Mouse (Mus musculus): ENCODE data around the gene Gp1ba. TPM values are rescaled to one million over a fixed set of nuclear protein-coding genes. Genes with fewer than 3 reads are reported as not detected.
A peak's percentile ranks its signal among the peaks of the same experiment; 100 is the strongest.

The Gp1ba gene
- polyA plus RNA-seq, 2 experiments from 2014 or later, result 0.17 to 0.52 TPM

DNA sequence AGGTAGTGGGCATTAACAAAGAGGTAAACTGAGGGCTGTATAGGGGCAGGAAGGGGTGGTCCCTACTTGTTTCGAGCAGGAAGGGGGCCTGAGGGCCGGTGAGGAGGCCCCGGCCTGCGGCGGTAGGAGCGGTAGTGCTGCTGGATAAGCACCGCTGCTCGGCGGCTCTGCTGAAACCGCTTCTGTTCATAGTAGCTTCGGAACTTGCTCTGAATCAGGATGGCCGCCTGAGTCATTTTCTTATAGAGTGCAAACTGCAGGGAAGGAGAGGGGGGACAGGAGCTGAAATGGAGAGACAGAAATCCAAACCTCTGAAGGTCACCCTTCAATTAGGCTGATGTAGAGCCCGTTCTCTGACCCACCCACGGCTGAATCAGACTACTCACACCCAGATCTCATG, 31.6 kb downstream of the Gp1ba start:
- no peak for ATAC-seq

DNA sequence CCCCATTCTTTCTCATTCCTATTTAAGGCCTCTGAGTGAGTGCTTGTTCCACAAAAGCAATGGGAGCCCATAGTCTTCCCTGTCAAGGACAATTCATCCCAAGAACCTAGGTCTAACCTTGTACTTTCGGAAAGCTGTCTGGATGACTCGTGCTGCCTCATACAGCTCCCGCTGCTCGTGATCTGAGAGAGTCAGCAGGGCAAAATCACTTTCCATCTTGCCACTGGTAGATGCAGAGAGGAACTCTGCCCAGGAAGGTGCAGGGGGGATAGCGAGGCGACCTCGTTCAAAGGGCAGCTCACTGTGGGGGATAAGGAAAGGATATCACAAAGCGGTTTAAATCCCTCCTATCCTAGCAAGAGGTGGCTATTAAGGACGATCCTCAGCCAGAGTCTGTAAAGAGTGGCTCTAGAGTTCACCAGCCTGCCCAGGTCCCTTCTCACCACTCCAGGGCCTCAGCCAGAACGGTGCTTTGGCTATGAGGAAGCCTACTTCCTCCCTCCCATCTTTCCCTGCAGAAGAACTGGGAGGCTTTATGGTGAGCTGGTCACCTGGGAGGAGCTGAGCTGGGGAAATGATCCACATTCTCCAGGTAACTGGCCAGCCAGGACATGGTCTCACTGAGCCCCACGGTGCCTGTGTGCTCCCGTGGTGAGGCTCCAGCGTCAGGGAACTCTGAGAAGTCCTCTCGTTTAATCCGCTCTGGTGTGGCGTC, 32.6 kb downstream of the Gp1ba start:
- ATAC-seq, result no peak

DNA sequence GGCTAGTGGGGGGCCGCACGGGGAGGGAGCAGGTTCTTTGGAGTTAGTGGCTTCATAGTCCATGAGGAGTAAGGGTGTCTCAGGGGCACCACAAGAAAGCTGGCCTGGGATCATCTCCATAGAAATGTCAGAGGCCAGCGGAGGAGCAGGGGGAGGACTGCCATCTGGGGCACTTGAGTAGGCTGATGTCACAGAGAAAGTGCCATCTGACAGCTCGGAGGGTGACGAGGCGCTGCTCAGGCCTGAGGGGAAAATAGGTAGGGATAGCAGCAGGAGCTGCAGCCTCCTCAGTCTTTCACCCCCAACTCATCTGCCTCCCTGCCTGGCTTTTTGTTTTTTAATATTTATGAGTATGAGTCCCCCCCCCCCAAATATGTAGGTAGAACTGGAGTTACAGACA, 35.1 kb downstream of the Gp1ba start:
- ATAC-seq, result no peak

DNA sequence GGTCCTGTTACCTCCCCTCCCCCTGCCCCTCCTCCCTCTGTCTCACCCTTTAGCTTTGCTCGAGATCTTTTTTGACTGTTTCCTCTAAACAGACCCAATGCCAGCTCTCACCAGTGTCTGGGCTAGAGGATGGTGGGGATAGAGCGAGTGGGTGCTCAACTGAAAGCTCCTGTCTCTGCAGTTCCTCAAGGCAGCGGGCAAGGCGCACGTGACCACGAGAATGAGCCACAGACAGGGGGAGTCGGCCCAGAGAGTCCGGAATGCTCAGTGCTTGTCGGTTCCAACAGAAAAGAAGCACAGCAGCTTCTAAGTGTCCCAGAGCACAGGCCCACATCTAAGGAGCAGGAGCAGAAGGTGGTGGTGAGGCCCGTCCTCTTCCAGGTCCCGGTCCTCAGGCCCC, 35.6 kb downstream of the Gp1ba start:
- ATAC-seq, result no peak

DNA sequence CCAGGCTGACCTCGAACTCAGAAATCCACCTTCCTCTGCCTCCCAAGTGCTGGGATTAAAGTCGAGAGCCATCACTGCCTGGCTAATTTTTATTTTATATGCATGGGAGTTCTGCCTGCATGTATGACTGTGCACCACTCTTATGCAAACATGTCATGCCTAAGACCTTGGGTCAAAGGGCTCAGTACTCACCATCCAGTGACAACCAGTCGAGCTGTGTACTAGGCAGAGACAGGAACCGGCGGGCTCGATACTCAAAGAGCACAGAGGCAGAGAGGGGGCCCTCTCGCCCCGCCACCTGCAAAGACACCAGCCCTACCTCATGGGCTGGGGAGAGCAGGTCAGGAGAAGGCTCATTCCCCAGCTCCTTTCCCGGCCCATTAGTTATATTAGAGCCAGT, 39.2 kb downstream of the Gp1ba start:
- no peak for ATAC-seq

DNA sequence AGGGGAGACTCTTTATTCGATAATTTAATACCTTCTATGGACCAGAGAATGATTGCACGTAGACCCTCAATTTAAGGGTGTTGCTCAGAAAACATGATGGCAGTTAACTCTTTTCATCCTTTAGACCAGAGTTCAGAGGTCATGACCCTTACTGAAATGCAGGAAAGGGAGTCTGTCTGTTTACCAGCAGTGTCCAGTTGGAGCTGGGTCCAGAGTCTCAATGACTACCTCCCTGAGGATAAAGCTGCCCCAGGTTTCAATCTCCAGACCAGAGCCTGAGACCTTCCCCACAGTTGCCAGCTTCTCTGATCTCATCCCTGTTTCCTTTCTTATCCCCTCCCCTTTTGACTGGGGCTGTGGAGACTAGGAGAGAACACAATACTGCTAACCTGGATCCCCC, 39.7 kb downstream of the Gp1ba start:
- no peak for ATAC-seq

DNA sequence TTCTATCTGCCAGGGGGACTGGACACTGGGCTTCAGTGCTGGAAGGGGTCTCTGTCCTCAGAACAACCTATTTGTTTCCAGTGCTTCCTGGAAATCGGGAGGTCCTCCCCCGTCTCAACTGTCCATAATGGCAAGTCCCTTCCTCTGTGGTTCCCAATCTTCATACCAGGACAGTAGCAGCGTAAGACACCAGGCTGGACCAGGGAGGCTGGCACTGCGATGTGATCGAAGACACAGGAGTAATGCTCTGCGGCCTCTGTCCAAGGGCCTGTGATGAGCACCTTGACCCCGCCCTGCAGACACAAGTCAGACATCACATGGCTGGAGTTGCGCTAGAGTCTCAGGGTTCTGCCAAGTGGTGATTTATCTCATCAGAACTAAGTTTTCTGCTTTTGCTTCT, 40.4 kb downstream of the Gp1ba start:
- no peak for ATAC-seq

DNA sequence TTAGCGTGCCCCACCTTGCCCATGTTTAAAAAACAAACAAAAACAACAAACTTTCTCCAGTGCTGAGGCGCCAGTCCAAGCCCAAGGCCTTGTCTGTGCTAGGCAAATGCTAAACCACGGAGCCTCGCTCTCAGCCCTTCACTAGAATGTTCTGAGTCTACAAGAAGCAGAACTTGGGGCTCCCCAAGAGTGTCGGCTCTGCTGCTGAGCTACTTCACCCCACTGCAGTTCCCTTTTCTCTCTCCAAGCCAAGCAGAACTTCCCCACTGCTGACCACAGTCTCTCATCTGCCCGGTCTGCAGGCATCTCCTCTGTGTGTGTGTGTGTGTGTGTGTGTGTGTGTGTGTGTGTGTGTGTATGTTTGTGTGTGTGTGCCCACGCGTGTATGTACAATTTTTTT, 41.0 kb downstream of the Gp1ba start:
- ATAC-seq, result no peak

DNA sequence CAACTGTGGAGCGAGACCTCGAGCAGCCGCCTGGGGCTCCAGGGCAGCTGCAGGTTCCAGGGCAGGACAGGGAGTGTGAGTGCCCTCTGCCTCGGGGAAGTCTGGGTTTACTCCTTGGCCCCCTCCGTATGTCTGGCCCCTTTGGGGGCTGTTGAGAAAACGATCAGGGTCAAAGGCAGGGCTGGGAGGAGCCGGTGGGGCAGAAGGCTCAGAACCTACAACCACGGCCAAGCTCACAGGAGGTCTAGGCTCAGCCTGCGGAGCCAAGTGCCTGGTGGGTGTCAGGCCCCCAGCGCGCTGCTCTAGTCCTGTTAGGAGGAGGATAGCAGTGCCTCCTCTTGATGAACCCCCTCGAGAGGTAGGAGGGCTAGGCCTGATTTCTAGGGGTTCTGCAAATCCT, 42.2 kb downstream of the Gp1ba start:
- no peak for ATAC-seq

DNA sequence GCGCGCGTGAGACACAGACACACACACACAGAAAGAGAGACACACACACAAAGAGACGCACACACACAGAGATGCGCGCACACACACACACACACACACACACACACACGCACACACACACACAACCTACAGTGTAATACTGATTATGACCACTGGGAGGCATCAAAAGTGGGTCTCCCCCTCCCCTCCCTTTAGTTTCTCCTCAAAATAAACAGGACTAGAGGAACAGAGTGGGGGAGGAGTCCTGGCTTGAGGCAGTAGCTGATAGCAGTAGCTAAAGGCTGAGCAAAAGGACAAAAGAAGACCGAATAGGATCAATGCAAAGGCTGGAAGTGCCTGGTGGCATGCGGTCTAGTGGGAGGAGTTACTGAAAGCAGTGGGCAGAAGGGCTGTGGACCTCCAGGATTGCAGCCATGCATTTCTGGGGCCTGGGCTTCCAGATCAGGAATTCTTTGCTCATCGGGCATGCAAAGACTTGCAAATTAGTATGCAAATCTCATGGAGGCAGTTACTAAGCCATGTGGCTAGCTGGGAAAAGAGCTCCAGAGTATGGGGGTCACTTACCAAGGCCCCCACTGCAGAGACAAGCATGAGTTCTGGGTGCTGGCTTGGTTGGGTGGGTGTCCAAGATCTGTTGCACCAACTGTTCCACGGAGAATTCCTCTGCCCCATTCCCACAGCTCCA, 43.1 kb downstream of the Gp1ba start:
- no peak for ATAC-seq

DNA sequence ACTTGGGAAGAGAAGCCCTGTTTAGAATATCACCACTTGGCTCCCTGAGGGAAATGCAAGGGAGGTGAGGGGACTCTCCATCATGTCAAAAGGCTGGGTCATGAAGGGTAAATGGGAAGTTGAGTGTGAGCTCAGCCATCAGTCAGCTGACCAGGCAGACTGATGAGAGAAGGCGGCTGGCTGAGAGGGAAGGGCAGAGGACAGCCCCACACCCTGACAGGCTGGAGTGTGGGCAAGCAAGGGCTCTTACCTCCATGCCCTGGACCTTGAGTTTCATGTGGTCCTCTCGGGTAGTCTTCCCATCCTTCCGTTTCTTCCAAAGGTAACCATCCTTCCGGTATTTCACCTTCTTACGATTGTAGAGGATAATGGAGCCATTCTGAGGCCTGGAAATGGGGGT, 44.7 kb downstream of the Gp1ba start:
- no peak for ATAC-seq

DNA sequence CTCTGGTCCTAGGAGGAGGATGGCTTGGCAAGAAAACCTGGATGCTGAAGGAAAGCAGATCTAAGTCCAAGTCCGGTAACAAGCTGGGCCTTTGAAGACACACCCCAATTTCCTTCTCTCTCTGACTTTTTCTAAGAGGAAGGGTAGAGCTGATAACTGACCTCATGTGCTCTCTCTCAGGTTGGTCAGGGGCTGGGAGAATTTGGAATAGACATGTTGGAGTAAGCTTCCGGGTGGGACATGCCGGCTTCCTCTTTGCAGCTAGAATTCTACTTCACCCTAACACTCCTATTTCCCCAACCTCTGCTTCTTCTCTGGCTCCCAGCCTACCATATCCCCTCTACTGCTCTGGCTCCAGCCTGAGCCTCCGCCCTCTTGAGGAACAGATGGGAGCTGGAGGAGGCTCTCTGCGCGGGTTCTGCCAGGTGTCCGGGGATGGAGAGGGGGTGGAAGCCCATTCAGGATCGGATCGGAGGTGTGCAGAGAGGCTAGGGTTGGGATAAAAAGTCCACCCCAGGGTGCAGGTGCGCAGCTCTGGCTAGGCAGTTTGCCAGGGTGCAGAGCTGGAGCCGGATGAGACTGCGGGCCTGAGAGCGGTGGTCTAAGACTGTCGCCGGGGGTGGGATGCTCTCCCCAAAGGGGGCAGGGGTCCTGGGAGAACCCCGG, 48.1 kb downstream of the Gp1ba start:
- peak; percentile 28 for ATAC-seq

DNA sequence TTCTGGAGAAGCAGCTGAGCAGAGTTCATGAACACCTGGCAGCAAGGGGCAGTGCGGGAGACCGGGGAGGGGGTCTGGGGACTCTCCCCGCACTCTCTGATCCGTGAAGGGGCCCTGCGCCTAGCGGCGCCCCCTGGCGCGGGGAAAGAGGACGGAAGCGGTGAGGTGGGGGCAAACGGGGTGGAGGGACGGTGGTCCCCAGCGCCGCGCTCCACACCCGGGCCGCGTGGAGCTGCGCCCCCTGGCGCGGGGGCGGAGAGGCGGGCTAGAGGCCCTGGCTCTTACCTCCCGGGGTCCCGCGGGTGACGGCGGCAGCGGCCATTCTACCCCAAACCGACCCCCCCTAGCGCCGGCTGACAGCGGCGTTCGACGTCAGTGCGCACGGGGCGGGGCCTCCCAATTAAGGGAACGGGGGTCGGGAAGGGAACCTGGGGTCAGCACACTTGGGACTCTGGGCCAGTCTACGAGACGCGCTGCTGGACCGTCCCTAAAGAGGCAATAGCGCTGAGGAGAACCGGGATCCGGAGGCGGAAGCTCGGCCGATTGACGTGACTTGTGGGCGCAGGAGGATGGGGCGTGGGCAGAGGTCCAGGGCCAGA, 48.8 kb downstream of the Gp1ba start, which contains the start of gene Camta2:
TSS of gene Camta2 (minus strand) at position 505 of the 599 bp plus-strand sequence.
- ATAC-seq, result peak; percentile 58

DNA sequence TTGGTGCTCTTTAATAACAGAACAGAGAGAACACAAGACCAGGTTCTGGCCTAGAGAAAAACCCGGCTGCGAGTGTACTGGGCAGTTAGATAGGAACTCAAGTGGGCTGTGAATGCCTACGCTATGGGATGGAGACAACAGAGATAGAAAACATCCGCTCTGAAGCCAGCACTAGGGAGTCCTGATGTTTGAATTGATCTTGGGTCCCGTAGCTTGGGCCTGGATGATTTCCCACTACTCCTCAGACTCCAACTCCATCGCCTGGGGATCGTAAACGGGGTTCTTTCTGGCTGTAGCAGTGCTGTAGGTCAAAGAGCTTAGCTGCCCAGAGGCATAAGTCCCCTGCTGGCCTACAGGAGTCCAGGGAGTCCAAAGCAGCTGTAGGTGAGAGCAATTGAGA, 49.5 kb downstream of the Gp1ba start:
- ATAC-seq, result no peak

DNA sequence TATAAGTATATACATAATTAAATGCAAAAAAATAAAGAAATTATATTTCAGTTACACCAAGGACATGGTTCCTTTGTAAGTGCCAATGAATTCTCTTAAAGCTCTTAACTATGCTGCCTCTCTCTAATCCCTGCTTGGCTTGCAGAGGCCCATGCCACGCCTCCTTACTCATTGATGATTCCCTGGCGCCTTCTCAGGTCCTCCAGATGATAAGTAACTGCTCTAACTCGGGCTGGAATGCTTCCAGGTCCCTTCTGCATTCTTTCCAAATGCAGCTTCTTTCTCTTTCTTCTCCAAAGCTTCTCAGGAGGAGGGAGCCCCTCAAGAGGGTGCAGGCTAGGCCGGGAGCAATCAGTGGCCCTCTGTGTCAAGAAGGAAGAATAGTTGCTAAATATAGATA, 50.7 kb downstream of the Gp1ba start:
- no peak for ATAC-seq

Other genes starting within 250 kb of the Gp1ba start
- 1 to 10 TPM; 6.5 to 8.1 TPM for gene Pelp1, start 229.1 kb upstream of the Gp1ba start, polyA plus RNA-seq (2017; shearing (Covaris generic))
- gene Arrb2, start 206.5 kb upstream of the Gp1ba start, polyA plus RNA-seq (2017; shearing (Covaris generic)), result 100 to 1,000 TPM in 1 of 2 experiments, 10 to 100 TPM in 1; 99.3 to 129 TPM
- 10 to 100 TPM; 86.3 to 91.9 TPM for gene Med11, start 187.2 kb upstream of the Gp1ba start, polyA plus RNA-seq (2017; shearing (Covaris generic))
- not detected for gene Zmynd15, start 179.7 kb upstream of the Gp1ba start, polyA plus RNA-seq (2017; shearing (Covaris generic))
- under 1 TPM in 1 of 2 experiments, not detected in 1; 0.36 TPM for gene Cxcl16, start 179.1 kb upstream of the Gp1ba start, polyA plus RNA-seq (2017; shearing (Covaris generic))
- 1 to 10 TPM; 1.5 to 3.7 TPM for gene Tm4sf5, start 133.9 kb upstream of the Gp1ba start, polyA plus RNA-seq (2017; shearing (Covaris generic))
- not detected for gene Vmo1, start 124.5 kb upstream of the Gp1ba start, polyA plus RNA-seq (2017; shearing (Covaris generic))
- not detected for gene Gltpd2, start 119.9 kb upstream of the Gp1ba start, polyA plus RNA-seq (2017; shearing (Covaris generic))
- gene Psmb6, start 113.8 kb upstream of the Gp1ba start, polyA plus RNA-seq (2017; shearing (Covaris generic)), result 100 to 1,000 TPM; 353 to 460 TPM
- not detected for gene Gm40193, start 106.2 kb upstream of the Gp1ba start, polyA plus RNA-seq (2017; shearing (Covaris generic))
- gene Pld2, start 99.1 kb upstream of the Gp1ba start, polyA plus RNA-seq (2017; shearing (Covaris generic)), result 1 to 10 TPM; 1.2 to 1.8 TPM
- 1 to 10 TPM; 6.7 to 8.8 TPM for gene Mink1, start 76.2 kb upstream of the Gp1ba start, polyA plus RNA-seq (2017; shearing (Covaris generic))
- not detected for gene 4930544D05Rik, start 23.3 kb upstream of the Gp1ba start, polyA plus RNA-seq (2017; shearing (Covaris generic))
- gene Chrne, start 19.9 kb upstream of the Gp1ba start, polyA plus RNA-seq (2017; shearing (Covaris generic)), result 1 to 10 TPM; 1.3 to 1.4 TPM
- 100 to 1,000 TPM; 281 to 288 TPM for gene Rnf167, start 8.1 kb downstream of the Gp1ba start, polyA plus RNA-seq (2017; shearing (Covaris generic))
- 100 to 1,000 TPM in 1 of 2 experiments, 10 to 100 TPM in 1; 80.4 to 124 TPM for gene Slc25a11, start 8.4 kb downstream of the Gp1ba start, polyA plus RNA-seq (2017; shearing (Covaris generic))
- 1,000 to 10,000 TPM; 3,856 to 4,120 TPM for gene Pfn1, start 15.5 kb downstream of the Gp1ba start, polyA plus RNA-seq (2017; shearing (Covaris generic))
- gene Eno3, start 18.1 kb downstream of the Gp1ba start, polyA plus RNA-seq (2017; shearing (Covaris generic)), result 10 to 100 TPM; 20.9 to 21.4 TPM
- gene Spag7, start 30.3 kb downstream of the Gp1ba start, polyA plus RNA-seq (2017; shearing (Covaris generic)), result 100 to 1,000 TPM; 126 to 150 TPM
- gene Camta2, start 49.0 kb downstream of the Gp1ba start, polyA plus RNA-seq (2017; shearing (Covaris generic)), result 10 to 100 TPM; 11.3 to 14.0 TPM
- under 1 TPM in 1 of 2 experiments, not detected in 1; 0.63 TPM for gene Inca1, start 61.0 kb downstream of the Gp1ba start, polyA plus RNA-seq (2017; shearing (Covaris generic))
- gene Kif1c, start 61.4 kb downstream of the Gp1ba start, polyA plus RNA-seq (2017; shearing (Covaris generic)), result 1 to 10 TPM; 1.5 TPM
- 1 to 10 TPM; 3.9 to 5.4 TPM for gene Zfp3, start 125.1 kb downstream of the Gp1ba start, polyA plus RNA-seq (2017; shearing (Covaris generic))
- gene Scimp, start 173.5 kb downstream of the Gp1ba start, polyA plus RNA-seq (2017; shearing (Covaris generic)), result under 1 TPM in 1 of 2 experiments, not detected in 1; 0.64 TPM
- 10 to 100 TPM in 1 of 2 experiments, 1 to 10 TPM in 1; 9.4 to 10.8 TPM for gene Rabep1, start 205.7 kb downstream of the Gp1ba start, polyA plus RNA-seq (2017; shearing (Covaris generic))

Data from activated CD4-positive, CD25-positive, alpha-beta regulatory T cell, adult 4 months (primary cell).